Mouse (Mus musculus): ENCODE data around the gene Camk2d. TPM values are rescaled to one million over a fixed set of nuclear protein-coding genes. Genes with fewer than 3 reads are reported as not detected.

Gene Camk2d
- polyA plus RNA-seq, 1 experiment from 2014 or later: 11.7 TPM

DNA sequence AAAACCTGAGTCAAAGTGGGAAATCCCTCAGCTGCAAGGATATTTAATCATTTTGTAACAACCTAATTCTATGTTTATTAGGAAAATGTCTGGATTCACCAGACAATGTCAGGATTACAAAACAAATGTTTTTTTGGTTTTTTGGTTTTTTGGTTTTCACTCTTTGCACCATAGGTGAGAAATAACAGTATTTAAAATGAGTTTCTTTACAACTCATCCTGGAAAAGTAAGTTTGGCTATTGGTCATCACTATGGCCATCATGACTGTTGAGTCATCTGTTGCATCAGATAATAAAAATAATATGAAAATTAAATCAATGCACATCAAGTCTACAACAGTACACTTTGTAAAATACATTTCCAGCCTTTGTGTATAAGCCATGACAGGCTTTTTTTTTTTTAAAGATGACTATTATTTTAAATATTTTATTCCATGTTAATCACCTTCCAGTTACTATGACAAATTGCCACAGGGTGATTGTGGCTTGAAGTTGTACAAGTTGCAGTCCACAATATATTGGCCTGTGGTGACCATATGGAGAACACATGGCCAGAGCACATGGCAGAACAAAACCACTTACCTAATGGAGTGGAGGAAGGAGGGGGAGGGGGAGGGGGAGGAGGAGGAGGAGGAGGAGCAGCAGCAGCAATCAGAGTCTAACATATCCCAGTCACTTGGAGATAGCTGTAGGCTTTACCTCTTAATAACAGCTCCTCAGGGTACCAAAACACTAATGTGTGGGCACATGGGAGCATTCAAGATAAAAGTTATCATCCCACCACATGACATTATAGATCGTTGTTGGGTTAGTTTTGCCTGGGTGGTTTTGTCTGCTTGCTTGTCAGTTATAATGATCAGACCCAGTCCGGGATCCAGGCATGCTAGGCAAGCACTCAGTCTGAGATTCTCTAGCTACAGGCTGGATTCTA lies 197.2 kb downstream of the Camk2d start:
- H3K27ac ChIP-seq (replicated peaks): no peak overlapping the region
- no peaks in the 10 kb centered on the region for H3K36me3 ChIP-seq
- no peaks in the 10 kb centered on the region for H3K9me3 ChIP-seq (replicated peaks)
- H3K4me1 ChIP-seq: no peaks in the 10 kb centered on the region
- DNase-seq (ENCODE audit: low spot score): no peak
- 88% methylated on average over 2 of the region's 2 CpGs for WGBS
- H3K4me3 ChIP-seq: no peak overlapping the region
- no peaks in the 10 kb centered on the region for H3K27me3 ChIP-seq (ENCODE audit: low read depth, poor library complexity, severe bottlenecking)

- Histone ChIP-seq H3K27ac (replicated peaks) (no peak overlapping the region), H3K9me3 (replicated peaks) (no peaks in the 10 kb centered on the region), H3K4me3 (no peak overlapping the region), H3K36me3 (no peaks in the 10 kb centered on the region), H3K27me3 (ENCODE audit: low read depth, poor library complexity, severe bottlenecking) (no peaks in the 10 kb centered on the region), H3K4me1 (no peaks in the 10 kb centered on the region)
- no peak for DNase-seq (ENCODE audit: low spot score)
- 87% methylated on average over 3 of the region's 3 CpGs for WGBS
These were observed 199.8 kb downstream of the Camk2d start for GRCm38 (mm10) chr3:126795904-126796303.

DNA sequence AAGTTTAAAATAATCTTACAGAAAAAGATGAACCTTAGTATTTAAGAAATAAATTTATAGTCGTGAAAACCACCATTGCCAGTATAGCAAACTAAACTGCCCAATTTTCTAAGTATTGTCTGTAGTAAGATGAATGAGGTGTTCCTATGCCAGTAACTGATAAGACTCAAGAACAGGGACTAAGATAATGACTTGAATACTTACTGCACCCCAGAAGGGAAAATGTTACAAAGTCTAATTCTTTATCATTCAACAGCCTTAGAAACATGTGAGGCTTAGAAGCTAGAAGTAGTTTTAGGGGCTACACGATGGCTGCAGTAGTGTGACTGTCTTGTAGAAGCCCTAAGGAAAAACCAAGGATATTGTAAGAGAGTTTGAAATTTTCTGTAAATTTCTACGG lies 200.9 kb downstream of the Camk2d start:
- no peak for DNase-seq (ENCODE audit: low spot score)
- H3K27me3 ChIP-seq (ENCODE audit: low read depth, poor library complexity, severe bottlenecking): no peaks in the 10 kb centered on the region
- WGBS: 93% methylated on average over 3 of the region's 3 CpGs

DNA sequence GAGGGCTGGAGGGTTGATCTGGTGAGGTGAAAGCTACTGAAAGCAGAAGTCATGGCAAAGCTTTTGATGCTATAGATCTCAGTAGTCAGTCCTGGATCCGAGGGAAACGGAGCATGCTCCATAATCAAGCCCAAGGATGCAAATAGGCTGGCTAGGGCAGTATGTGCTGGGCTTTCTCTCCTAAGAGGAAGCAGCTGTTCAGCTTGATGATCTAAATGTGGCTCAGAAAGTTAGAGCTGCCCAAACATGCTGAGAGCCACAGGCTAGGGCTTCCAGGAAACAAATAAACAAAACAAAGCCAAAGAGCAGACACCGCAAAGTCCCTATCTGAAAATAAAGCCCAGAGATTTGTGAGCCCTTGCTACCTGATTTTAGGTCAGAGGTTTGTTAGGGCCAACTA lies 201.7 kb downstream of the Camk2d start:
- Histone ChIP-seq H3K4me3 (no peak overlapping the region), H3K4me1 (no peaks in the 10 kb centered on the region), H3K36me3 (no peaks in the 10 kb centered on the region), H3K27me3 (ENCODE audit: low read depth, poor library complexity, severe bottlenecking) (no peaks in the 10 kb centered on the region), H3K27ac (replicated peaks) (no peak overlapping the region), H3K9me3 (replicated peaks) (no peaks in the 10 kb centered on the region)
- no peak for DNase-seq (ENCODE audit: low spot score)
- 93% methylated on average over 3 of the region's 3 CpGs for WGBS

More for the DNA sequence above, 200.9 kb downstream of the Camk2d start:
- H3K4me3 ChIP-seq: no peak overlapping the region
- H3K4me1 ChIP-seq: no peaks in the 10 kb centered on the region
- H3K9me3 ChIP-seq (replicated peaks): no peaks in the 10 kb centered on the region
- H3K36me3 ChIP-seq: no peaks in the 10 kb centered on the region
- H3K27ac ChIP-seq (replicated peaks): no peak overlapping the region

- Histone ChIP-seq H3K27ac (replicated peaks) (no peak overlapping the region), H3K9me3 (replicated peaks) (no peaks in the 10 kb centered on the region), H3K4me1 (peaks cover 11% of the 10 kb centered on the region), H3K4me3 (no peak overlapping the region), H3K36me3 (no peaks in the 10 kb centered on the region), H3K27me3 (ENCODE audit: low read depth, poor library complexity, severe bottlenecking) (peaks cover 7% of the 10 kb centered on the region)
- no peak for DNase-seq (ENCODE audit: low spot score)
- WGBS: 93% methylated on average over 6 of the region's 6 CpGs
These were observed 206.9 kb downstream of the Camk2d start for GRCm38 (mm10) chr3:126802988-126803387.

GRCm38 (mm10) chr3:126804968-126805367 lies 208.9 kb downstream of the Camk2d start:
- Histone ChIP-seq H3K4me1 (peaks cover 11% of the 10 kb centered on the region), H3K9me3 (replicated peaks) (no peaks in the 10 kb centered on the region), H3K4me3 (no peak overlapping the region), H3K27ac (replicated peaks) (no peak overlapping the region), H3K36me3 (no peaks in the 10 kb centered on the region), H3K27me3 (ENCODE audit: low read depth, poor library complexity, severe bottlenecking) (peaks cover 12% of the 10 kb centered on the region)
- no peak for DNase-seq (ENCODE audit: low spot score)
- 86% methylated on average over 5 of the region's 5 CpGs for WGBS

DNA sequence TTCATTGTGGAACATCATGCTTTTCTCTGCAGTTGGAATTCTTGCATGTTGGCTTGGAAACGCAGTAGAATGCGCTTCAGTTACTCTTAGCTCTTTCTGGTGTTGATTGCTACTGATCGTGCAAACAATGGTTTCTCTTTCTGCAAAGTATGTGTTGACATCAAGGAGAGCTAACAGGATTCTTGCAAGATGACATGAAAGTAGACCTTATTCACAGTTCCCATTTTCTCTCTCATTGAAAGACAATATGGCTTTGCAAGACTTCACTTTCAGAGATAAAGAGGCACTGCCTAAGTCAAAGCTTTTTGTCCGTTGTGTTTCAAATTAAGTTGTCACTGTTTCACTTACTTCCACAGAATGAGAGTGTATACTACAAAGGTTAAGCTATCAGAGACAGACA lies 210.0 kb downstream of the Camk2d start:
- H3K4me3 ChIP-seq: no peak overlapping the region
- DNase-seq (ENCODE audit: low spot score): no peak
- H3K9me3 ChIP-seq (replicated peaks): no peaks in the 10 kb centered on the region
- H3K4me1 ChIP-seq: peaks cover 11% of the 10 kb centered on the region
- H3K36me3 ChIP-seq: no peaks in the 10 kb centered on the region
- 38% methylated on average over 4 of the region's 4 CpGs for WGBS
- peaks cover 12% of the 10 kb centered on the region for H3K27me3 ChIP-seq (ENCODE audit: low read depth, poor library complexity, severe bottlenecking)
- no peak overlapping the region for H3K27ac ChIP-seq (replicated peaks)

- WGBS: 81% methylated on average over 3 of the region's 3 CpGs
- Histone ChIP-seq H3K4me1 (peaks cover 11% of the 10 kb centered on the region), H3K9me3 (replicated peaks) (no peaks in the 10 kb centered on the region), H3K27ac (replicated peaks) (no peak overlapping the region), H3K4me3 (no peak overlapping the region), H3K36me3 (no peaks in the 10 kb centered on the region), H3K27me3 (ENCODE audit: low read depth, poor library complexity, severe bottlenecking) (peaks cover 7% of the 10 kb centered on the region)
- DNase-seq (ENCODE audit: low spot score): no peak
These were observed 213.8 kb downstream of the Camk2d start for GRCm38 (mm10) chr3:126809915-126810314.

DNA sequence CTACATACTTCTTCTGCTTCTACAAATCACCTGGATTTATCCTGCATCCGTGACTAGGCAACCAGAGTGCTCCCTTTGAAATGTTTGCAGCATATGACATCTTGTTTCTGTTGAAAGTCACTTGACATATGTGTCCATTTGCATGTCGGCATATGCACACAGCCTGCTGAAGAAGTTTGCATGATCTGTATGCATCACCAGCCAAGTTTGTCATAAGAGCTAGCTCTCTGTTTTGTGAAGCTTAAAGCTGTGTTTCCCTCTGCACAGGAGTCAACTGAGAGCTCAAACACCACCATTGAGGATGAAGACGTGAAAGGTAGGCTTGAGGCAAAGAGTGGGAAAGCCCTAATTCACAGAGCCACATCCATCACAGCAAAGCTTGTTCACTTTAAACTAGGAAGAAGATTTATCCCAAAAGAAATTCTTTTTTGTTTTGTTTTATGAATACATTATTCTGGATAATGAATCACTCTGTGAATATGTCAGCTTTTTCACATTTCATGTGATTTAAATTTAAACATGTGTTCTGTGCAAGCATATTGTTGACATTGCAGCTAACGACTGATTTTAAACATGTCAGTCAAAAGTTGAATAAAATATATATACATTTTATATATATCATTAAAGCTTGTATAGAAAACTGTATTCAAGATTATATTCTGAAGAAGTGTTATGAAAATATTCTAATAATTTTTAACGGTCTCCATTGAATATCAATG lies 214.4 kb downstream of the Camk2d start:
- Histone ChIP-seq H3K27ac (replicated peaks) (no peak overlapping the region), H3K27me3 (ENCODE audit: low read depth, poor library complexity, severe bottlenecking) (peaks cover 7% of the 10 kb centered on the region), H3K4me3 (no peak overlapping the region), H3K4me1 (peaks cover 10% of the 10 kb centered on the region), H3K9me3 (replicated peaks) (no peaks in the 10 kb centered on the region), H3K36me3 (no peaks in the 10 kb centered on the region)
- 88% methylated on average over 5 of the region's 5 CpGs for WGBS
- no peak for DNase-seq (ENCODE audit: low spot score)

DNA sequence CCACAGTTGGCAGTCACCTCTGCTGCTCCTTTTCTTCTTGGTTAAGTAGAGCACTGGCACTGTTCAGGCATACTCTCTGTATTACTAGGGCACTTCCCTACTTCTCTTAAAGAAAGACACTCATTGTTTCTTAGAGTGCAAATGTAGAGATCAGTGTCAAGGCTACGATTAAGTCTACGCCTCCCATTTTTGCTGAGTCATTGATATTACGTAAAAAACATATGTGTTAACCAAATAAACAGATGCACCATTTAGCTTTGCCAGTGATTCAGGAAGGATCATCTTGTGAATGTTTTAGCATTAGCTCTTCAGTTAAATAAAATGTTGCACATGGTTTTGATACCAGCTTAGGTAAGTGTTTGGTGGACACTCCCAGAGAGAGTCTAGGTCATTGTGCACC lies 215.5 kb downstream of the Camk2d start:
- Histone ChIP-seq H3K4me3 (no peak overlapping the region), H3K36me3 (no peaks in the 10 kb centered on the region), H3K27me3 (ENCODE audit: low read depth, poor library complexity, severe bottlenecking) (peaks cover 7% of the 10 kb centered on the region), H3K9me3 (replicated peaks) (no peaks in the 10 kb centered on the region), H3K27ac (replicated peaks) (no peak overlapping the region), H3K4me1 (no peaks in the 10 kb centered on the region)
- 93% methylated on average over 3 of the region's 3 CpGs for WGBS
- DNase-seq (ENCODE audit: low spot score): no peak

GRCm38 (mm10) chr3:126822374-126822773 lies 226.3 kb downstream of the Camk2d start:
- Histone ChIP-seq H3K27me3 (ENCODE audit: low read depth, poor library complexity, severe bottlenecking) (no peaks in the 10 kb centered on the region), H3K9me3 (replicated peaks) (no peaks in the 10 kb centered on the region), H3K36me3 (no peaks in the 10 kb centered on the region), H3K4me1 (no peaks in the 10 kb centered on the region), H3K27ac (replicated peaks) (no peak overlapping the region), H3K4me3 (no peak overlapping the region)
- WGBS: 96% methylated on average over 3 of the region's 3 CpGs
- no peak for DNase-seq (ENCODE audit: low spot score)

- no peaks in the 10 kb centered on the region for H3K27me3 ChIP-seq (ENCODE audit: low read depth, poor library complexity, severe bottlenecking)
- H3K4me1 ChIP-seq: no peaks in the 10 kb centered on the region
- no peaks in the 10 kb centered on the region for H3K36me3 ChIP-seq
- H3K27ac ChIP-seq (replicated peaks): no peak overlapping the region
- no peaks in the 10 kb centered on the region for H3K9me3 ChIP-seq (replicated peaks)
- WGBS: 78% methylated on average over 1 of the region's 1 CpGs
- H3K4me3 ChIP-seq: no peak overlapping the region
- no peak for DNase-seq (ENCODE audit: low spot score)
These were observed 228.8 kb downstream of the Camk2d start for GRCm38 (mm10) chr3:126824930-126825329.

DNA sequence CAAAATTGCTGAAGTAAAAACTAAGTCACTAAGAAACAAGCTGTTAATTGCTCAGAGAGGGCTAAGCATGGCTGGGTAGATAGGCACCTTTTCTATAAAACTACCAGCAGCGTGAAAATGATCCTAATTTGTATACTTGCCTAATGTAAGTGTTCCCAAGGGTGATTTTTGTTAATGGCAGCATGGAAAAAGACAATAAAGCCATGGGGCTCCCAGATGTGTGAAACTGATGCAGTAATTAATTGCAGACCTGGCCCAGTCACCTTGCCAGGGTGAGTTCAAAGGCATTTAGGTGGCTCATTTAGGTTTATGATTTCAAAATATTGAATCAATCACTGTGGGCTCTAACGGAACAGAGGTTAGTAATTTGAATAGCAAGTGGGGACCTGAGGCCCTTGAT lies 230.1 kb downstream of the Camk2d start:
- no peaks in the 10 kb centered on the region for H3K36me3 ChIP-seq
- no peaks in the 10 kb centered on the region for H3K9me3 ChIP-seq (replicated peaks)
- WGBS: 88% methylated on average over 2 of the region's 2 CpGs
- H3K4me1 ChIP-seq: no peaks in the 10 kb centered on the region
- H3K27ac ChIP-seq (replicated peaks): no peak overlapping the region
- H3K27me3 ChIP-seq (ENCODE audit: low read depth, poor library complexity, severe bottlenecking): no peaks in the 10 kb centered on the region
- H3K4me3 ChIP-seq: no peak overlapping the region
- no peak for DNase-seq (ENCODE audit: low spot score)

Measured in midbrain, embryonic 10.5 days (tissue).